In genomic region chr6:125476826-125477589, GRCm38 (mm10) we compare ENCODE assay signal across 10 mouse cellular contexts. TPM values are rescaled to one million over a fixed set of nuclear protein-coding genes. Genes with fewer than 3 reads are reported as not detected.
A peak's percentile ranks its signal among the peaks of the same experiment; 100 is the strongest.
DNase-seq lines count a peak whose midpoint lies in the region; ATAC-seq and TF ChIP-seq lines count a peak whose summit lies in the region.
"Had no signal": no experiment of that assay in that cellular context is flagged by ENCODE, and none has a peak within 500 bp of the region (broad histone marks: within the 10 kb centered on the region; RNA-seq: fewer than 3 reads in every experiment).

No protein-coding gene starts in this region.

- H3K36me3 ChIP-seq in hindbrain, embryonic 15.5 days = no peaks in the 10 kb centered on the region
- no peaks in the 10 kb centered on the region for H3K36me3 ChIP-seq in hindbrain, embryonic 11.5 days (ENCODE audit: control insufficient read depth, insufficient read depth, low read length)
- H3K36me3 ChIP-seq in midbrain, embryonic 12.5 days = no peaks in the 10 kb centered on the region
- no peaks in the 10 kb centered on the region for H3K36me3 ChIP-seq in midbrain, embryonic 11.5 days (ENCODE audit: control insufficient read depth, insufficient read depth, low read length)
- no peaks in the 10 kb centered on the region for H3K36me3 ChIP-seq in hindbrain, embryonic 16.5 days (ENCODE audit: control insufficient read depth, insufficient read depth, low read length)
- H3K36me3 ChIP-seq in stomach, postnatal 0 days (ENCODE audit: control insufficient read depth, insufficient read depth, low read length) = no peaks in the 10 kb centered on the region

- no peak overlapping the region for H3K9ac ChIP-seq in hindbrain, embryonic 15.5 days
- no peak overlapping the region for H3K9ac ChIP-seq in hindbrain, embryonic 11.5 days (ENCODE audit: low read depth, low read length)
- H3K9ac ChIP-seq in midbrain, embryonic 12.5 days (replicated peaks) = 0 out of 2 replicates have a peak overlapping the region, but pooled peaks have one; percentile 11
- no peak overlapping the region for H3K9ac ChIP-seq in midbrain, embryonic 11.5 days (ENCODE audit: low read length)
- H3K9ac ChIP-seq in hindbrain, embryonic 16.5 days (ENCODE audit: low read depth, low read length) = no peak overlapping the region
- peak overlapping the region; percentile 31 for H3K9ac ChIP-seq in stomach, postnatal 0 days (ENCODE audit: low read length)

- DNase-seq in hindbrain, embryonic 11.5 days (ENCODE audit: low spot score) = no peak
- no peak for DNase-seq in midbrain, embryonic 11.5 days (ENCODE audit: low spot score, missing footprints)
- DNase-seq in stomach, postnatal 0 days (ENCODE audit: low spot score) = peak; percentile 26
- DNase-seq in right cerebral cortex, postnatal 36 days (ENCODE audit: low spot score in 2 of 2) = no peak
- DNase-seq: adrenal gland, adult 2 months; cerebellum, adult 9-11 months; right cerebral cortex, postnatal 4 days had no signal

- no peaks in the 10 kb centered on the region for H3K9me3 ChIP-seq in hindbrain, embryonic 15.5 days
- no peaks in the 10 kb centered on the region for H3K9me3 ChIP-seq in hindbrain, embryonic 11.5 days (ENCODE audit: control insufficient read depth, low read length)
- H3K9me3 ChIP-seq in midbrain, embryonic 12.5 days = no peaks in the 10 kb centered on the region
- no peaks in the 10 kb centered on the region for H3K9me3 ChIP-seq in midbrain, embryonic 11.5 days (ENCODE audit: control insufficient read depth, low read length)
- H3K9me3 ChIP-seq in hindbrain, embryonic 16.5 days (ENCODE audit: control insufficient read depth, low read length) = no peaks in the 10 kb centered on the region
- no peaks in the 10 kb centered on the region for H3K9me3 ChIP-seq in stomach, postnatal 0 days (ENCODE audit: control insufficient read depth, low read length)

- H3K27me3 ChIP-seq in hindbrain, embryonic 15.5 days = no peaks in the 10 kb centered on the region
- H3K27me3 ChIP-seq in hindbrain, embryonic 11.5 days (ENCODE audit: control insufficient read depth, insufficient read depth, low read length) = no peaks in the 10 kb centered on the region
- H3K27me3 ChIP-seq in midbrain, embryonic 12.5 days = no peaks in the 10 kb centered on the region
- no peaks in the 10 kb centered on the region for H3K27me3 ChIP-seq in midbrain, embryonic 11.5 days (ENCODE audit: control insufficient read depth, insufficient read depth, low read length)
- no peaks in the 10 kb centered on the region for H3K27me3 ChIP-seq in hindbrain, embryonic 16.5 days (replicated peaks; ENCODE audit: control insufficient read depth, insufficient read depth, low read length)
- H3K27me3 ChIP-seq in stomach, postnatal 0 days (ENCODE audit: control insufficient read depth, insufficient read depth, low read length) = no peaks in the 10 kb centered on the region

- 57% methylated on average over 9 of the region's 9 CpGs for WGBS in hindbrain, embryonic 15.5 days
- WGBS in hindbrain, embryonic 11.5 days = 78% methylated on average over 9 of the region's 9 CpGs
- 78% methylated on average over 9 of the region's 9 CpGs for WGBS in midbrain, embryonic 12.5 days
- 80% methylated on average over 9 of the region's 9 CpGs for WGBS in midbrain, embryonic 11.5 days
- WGBS in hindbrain, embryonic 16.5 days = 63% methylated on average over 9 of the region's 9 CpGs
- 44% methylated on average over 9 of the region's 9 CpGs for WGBS in stomach, postnatal 0 days

- no peak overlapping the region for H3K4me2 ChIP-seq in hindbrain, embryonic 15.5 days
- H3K4me2 ChIP-seq in hindbrain, embryonic 11.5 days (replicated peaks; ENCODE audit: low read depth, low read length) = no peak overlapping the region
- no peak overlapping the region for H3K4me2 ChIP-seq in midbrain, embryonic 12.5 days (replicated peaks)
- no peak overlapping the region for H3K4me2 ChIP-seq in midbrain, embryonic 11.5 days
- no peak overlapping the region for H3K4me2 ChIP-seq in hindbrain, embryonic 16.5 days (ENCODE audit: low read length)
- H3K4me2 ChIP-seq in stomach, postnatal 0 days (replicated peaks; ENCODE audit: low read depth) = peak overlapping the region; percentile 31

- H3K4me1 ChIP-seq in hindbrain, embryonic 15.5 days (replicated peaks) = peaks cover 33% of the 10 kb centered on the region
- H3K4me1 ChIP-seq in hindbrain, embryonic 11.5 days (replicated peaks; ENCODE audit: control insufficient read depth, insufficient read depth, low read length) = 0 out of 2 replicates have a peak, but pooled peaks cover 7% of the 10 kb centered on the region
- peaks cover 28% of the 10 kb centered on the region for H3K4me1 ChIP-seq in midbrain, embryonic 12.5 days
- H3K4me1 ChIP-seq in midbrain, embryonic 11.5 days (ENCODE audit: control insufficient read depth, insufficient read depth, low read length) = peaks cover 6% of the 10 kb centered on the region
- peaks cover 18% of the 10 kb centered on the region for H3K4me1 ChIP-seq in hindbrain, embryonic 16.5 days (ENCODE audit: control insufficient read depth, insufficient read depth, low read depth, low read length)
- H3K4me1 ChIP-seq in stomach, postnatal 0 days (replicated peaks; ENCODE audit: control insufficient read depth, insufficient read depth) = peaks cover 16% of the 10 kb centered on the region

- no peak overlapping the region for H3K4me3 ChIP-seq in hindbrain, embryonic 15.5 days
- no peak overlapping the region for H3K4me3 ChIP-seq in hindbrain, embryonic 11.5 days (ENCODE audit: low read depth, low read length)
- no peak overlapping the region for H3K4me3 ChIP-seq in midbrain, embryonic 12.5 days
- no peak overlapping the region for H3K4me3 ChIP-seq in midbrain, embryonic 11.5 days (ENCODE audit: low read depth, low read length)
- H3K4me3 ChIP-seq in hindbrain, embryonic 16.5 days (ENCODE audit: low read length) = no peak overlapping the region
- H3K4me3 ChIP-seq in stomach, postnatal 0 days (ENCODE audit: low read depth, low read length) = no peak overlapping the region

- ATAC-seq in hindbrain, embryonic 15.5 days (ENCODE audit: low FRiP score, low read depth) = no peak
- no peak for ATAC-seq in hindbrain, embryonic 11.5 days (ENCODE audit: low FRiP score)
- no peak for ATAC-seq in midbrain, embryonic 12.5 days (ENCODE audit: low FRiP score, low read depth)
- ATAC-seq in midbrain, embryonic 11.5 days (ENCODE audit: low FRiP score) = no peak
- ATAC-seq in hindbrain, embryonic 16.5 days = peak; percentile 40
- ATAC-seq in stomach, postnatal 0 days (ENCODE audit: low FRiP score, low TSS enrichment) = no peak

- TF ChIP-seq EP300 in stomach, postnatal 0 days (optimal IDR thresholded peaks at IDR 0.05) = no peak

- TF ChIP-seq CTCF in stomach, postnatal 0 days (IDR thresholded peaks at IDR 0.05; ENCODE audit: low read depth) = no peak

- peak overlapping the region; percentile 56 for H3K27ac ChIP-seq in hindbrain, embryonic 15.5 days (replicated peaks)
- no peak overlapping the region for H3K27ac ChIP-seq in hindbrain, embryonic 11.5 days (ENCODE audit: low read depth, low read length)
- H3K27ac ChIP-seq in midbrain, embryonic 12.5 days (replicated peaks) = no peak overlapping the region
- H3K27ac ChIP-seq in midbrain, embryonic 11.5 days (ENCODE audit: low read depth, low read length) = no peak overlapping the region
- H3K27ac ChIP-seq in hindbrain, embryonic 16.5 days (ENCODE audit: low read depth, low read length) = peak overlapping the region; percentile 31; the same call in 1 of the 2 replicates
- peak overlapping the region; percentile 87 for H3K27ac ChIP-seq in stomach, postnatal 0 days (replicated peaks)

RNA-seq across cellular contexts. Expression of gene Cd9, which starts 17.6 kb away (rescaled TPM):
- 108 TPM in 2 replicates for polyA plus RNA-seq in hindbrain, embryonic 15.5 days (2015; fragmentation: Nextera tagmentation; extraction: Ambion mirVana)
- polyA plus RNA-seq in hindbrain, embryonic 11.5 days (2014; fragmentation: Nextera tagmentation; extraction: Ambion mirVana) = 42.6 and 45.9 TPM in 2 replicates
- polyA plus RNA-seq in midbrain, embryonic 12.5 days (2016; fragmentation: Nextera tagmentation; extraction: Ambion mirVana) = 35.5 and 38.5 TPM in 2 replicates
- 34.7 and 40.9 TPM in 2 replicates for polyA plus RNA-seq in midbrain, embryonic 11.5 days (2014; fragmentation: Nextera tagmentation; extraction: Ambion mirVana)
- 127 and 137 TPM in 2 replicates for polyA plus RNA-seq in hindbrain, embryonic 16.5 days (2015; fragmentation: Nextera tagmentation; extraction: Ambion mirVana)
- polyA plus RNA-seq in stomach, postnatal 0 days (2015; fragmentation: Nextera tagmentation; extraction: Ambion mirVana) = 487 and 500 TPM in 2 replicates

Comparison
In these comparisons a context has a peak if more than half of its experiments do, and no peak if none do; other contexts are left out.
1. H3K27ac ChIP-seq: peak in hindbrain, embryonic 15.5 days (single experiment), hindbrain, embryonic 16.5 days (single experiment) and stomach, postnatal 0 days (single experiment); none in hindbrain, embryonic 11.5 days (single experiment), midbrain, embryonic 12.5 days (single experiment) and midbrain, embryonic 11.5 days (single experiment).
2. H3K9ac ChIP-seq: peak in midbrain, embryonic 12.5 days (single experiment) and stomach, postnatal 0 days (single experiment); none in hindbrain, embryonic 15.5 days (single experiment), hindbrain, embryonic 11.5 days (single experiment), midbrain, embryonic 11.5 days (single experiment) and hindbrain, embryonic 16.5 days (single experiment).